Mouse (Mus musculus) Muller cell, postnatal 12 days (primary cell): ENCODE data around the gene Sco1.

ENCODE experiments used
- DNase-seq: peaks from one replicate; pipeline ENCODE4 v3.0.0-alpha.2; 2015; ENCODE audit errors: inconsistent ontology term

Sco1 gene

GRCm38 (mm10) chr11:67043007-67043406 lies 9.5 kb upstream of the Sco1 start:
- DNase-seq = no peak

- DNase-seq = no peak
Observed at GRCm38 (mm10) chr11:67044959-67045358, 7.5 kb upstream of the Sco1 start.

DNA sequence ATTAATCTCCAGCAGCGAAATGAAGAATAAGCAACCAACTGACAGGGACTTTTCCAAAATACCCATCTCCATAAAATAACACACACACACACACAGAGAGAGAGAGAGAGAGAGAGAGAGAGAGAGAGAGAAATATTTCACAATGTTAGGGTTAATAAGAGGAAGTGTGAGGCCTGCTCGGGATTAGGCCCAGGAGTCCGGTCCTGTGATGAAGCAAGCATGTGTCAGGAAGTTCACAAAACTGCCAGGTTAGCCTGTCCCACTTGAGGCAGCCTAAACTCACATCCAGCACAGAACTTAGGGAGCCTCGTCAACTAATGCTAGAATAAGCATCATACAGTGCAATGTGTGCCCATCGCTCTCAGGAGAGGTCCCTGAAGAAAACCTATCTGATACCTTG lies 5.3 kb upstream of the Sco1 start:
- DNase-seq = no peak

- no peak for DNase-seq
Observed at GRCm38 (mm10) chr11:67048496-67048895, 4.0 kb upstream of the Sco1 start.

DNA sequence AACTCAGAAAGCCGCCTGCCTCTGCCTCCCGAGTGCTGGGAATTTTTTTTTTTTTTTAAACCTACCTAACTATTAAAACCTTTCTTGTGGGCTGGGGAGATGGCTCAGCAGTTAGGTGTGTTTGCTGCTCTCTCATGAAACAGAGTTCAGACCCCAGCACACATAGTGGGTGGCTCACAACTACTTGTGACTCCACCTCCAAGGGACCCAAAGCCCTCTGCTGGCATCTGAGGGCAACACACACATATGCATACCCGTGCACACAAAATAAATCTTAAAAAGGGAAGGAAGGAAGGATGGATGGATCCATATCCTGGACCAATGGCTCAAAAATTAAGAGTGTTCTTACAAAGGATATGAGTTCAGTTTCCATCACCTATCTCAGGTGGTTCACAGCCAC lies 3.2 kb upstream of the Sco1 start:
- DNase-seq = no peak

DNA sequence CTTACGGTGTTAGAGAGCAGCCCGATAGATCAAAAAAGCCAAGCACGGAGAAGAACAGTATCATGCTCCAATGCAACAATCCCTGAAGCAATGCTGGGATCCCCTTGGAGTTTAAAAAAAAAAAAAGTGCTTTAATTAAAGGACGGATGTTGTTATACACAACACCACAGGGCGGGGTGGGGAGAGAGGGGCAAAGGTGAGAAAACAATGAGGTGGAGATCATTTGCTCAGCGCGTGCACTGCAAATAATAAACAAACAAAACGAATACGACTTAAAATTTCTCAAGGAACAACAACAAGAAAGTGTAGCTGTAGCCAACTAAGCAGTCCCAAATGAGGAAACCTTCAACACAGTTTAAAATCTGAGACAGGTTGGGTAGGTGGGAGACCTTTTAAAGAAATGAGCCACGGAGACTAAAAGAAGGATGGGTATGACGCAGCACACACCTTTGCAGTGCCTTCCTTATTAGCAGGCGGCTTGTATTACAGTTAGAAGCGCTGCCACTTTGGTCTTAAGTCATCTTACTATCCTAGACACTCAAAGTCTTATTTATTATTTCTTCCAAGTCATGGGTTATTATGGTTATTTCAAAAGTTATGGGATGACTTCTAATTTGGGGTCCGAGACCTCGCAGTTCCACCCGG lies 672 bp upstream of the Sco1 start:
- no peak for DNase-seq

- no peak for DNase-seq
Observed at GRCm38 (mm10) chr11:67054754-67055365, 2.4 kb downstream of the Sco1 start.

DNA sequence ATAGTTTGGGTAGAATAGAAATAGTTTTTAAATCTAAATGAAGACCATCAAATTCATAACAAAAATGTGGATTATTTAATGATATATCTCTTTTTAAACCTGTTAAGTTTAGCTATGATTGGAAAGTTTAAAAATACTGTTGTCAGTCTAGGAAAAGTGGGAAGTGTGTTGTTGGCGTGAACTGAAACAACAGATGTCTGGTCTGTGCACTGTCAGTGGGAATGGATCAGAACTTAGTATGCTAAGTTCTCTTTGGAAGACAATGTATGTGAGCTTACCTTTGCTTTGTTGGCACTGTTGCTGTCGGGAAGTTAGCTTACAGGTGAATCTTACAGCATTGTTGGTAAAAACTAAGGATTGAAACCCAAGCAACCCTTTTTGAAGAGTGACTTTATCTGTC lies 8.8 kb downstream of the Sco1 start:
- DNase-seq = no peak

DNA sequence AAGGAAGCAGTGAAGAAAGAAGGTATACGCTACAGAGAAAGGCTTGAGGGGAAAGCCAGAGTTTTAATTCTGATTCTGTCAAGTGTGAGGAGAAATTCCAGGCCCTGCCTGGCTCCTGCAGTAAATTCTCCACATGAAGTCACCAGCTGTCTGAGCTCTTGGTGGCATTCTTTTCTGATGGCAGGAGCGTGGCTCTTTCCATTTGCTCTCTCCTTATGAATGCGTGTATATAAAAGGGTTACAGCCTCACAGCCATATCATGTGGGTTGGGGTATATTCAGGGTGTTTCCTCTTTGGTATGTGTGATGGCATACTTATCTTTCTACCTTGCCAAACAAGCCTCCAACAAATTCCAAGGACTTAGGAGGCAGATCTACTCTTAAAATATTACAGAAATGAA lies 10.3 kb downstream of the Sco1 start:
- no peak for DNase-seq

- DNase-seq = no peak
Observed at GRCm38 (mm10) chr11:67067741-67068140, 15.3 kb downstream of the Sco1 start.

DNA sequence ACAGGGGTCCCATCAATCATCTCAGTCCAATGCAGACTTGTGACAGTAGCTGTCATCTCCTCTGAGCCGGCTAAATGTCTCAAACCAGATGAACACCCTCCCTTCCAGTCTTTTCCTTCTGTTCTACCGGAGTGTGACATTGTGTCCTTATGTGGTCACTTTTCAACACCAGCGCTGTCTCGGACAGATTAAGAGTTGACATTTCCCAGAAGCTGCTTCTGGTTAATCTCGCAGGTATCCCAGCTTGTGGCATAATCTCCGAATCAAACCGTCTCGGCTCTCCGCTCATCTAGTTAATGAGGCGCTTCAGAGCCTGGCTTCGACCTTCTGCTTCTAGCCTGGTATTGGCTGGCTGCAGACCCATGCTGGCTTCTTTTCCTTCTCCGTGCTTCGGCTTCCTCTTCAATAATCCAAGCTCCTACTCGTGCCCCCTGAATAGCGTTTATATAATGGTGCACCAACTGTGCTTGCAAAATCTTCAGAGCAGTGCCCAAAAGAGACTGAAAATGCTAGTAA lies 20.2 kb downstream of the Sco1 start:
- DNase-seq = no peak

DNA sequence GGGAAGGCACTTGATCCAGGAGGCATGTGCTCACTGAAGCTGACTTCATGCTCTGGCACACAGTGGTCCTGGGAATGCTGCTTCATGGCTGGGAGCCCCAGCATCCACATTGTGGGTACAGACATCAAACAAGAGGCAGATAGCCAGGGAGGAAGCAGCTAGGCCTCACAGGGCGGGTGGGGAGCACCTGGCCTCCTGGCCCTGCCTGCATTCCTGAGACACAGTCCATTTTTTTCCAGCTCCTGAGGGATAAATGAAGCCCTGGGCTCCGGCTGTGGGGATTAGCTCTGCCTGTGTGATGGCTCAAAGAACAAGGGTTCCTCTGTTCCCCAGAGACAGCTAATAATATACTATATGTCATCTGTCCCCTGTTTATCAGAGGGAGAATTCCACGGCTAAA lies 22.6 kb downstream of the Sco1 start:
- DNase-seq = peak; percentile 63

DNA sequence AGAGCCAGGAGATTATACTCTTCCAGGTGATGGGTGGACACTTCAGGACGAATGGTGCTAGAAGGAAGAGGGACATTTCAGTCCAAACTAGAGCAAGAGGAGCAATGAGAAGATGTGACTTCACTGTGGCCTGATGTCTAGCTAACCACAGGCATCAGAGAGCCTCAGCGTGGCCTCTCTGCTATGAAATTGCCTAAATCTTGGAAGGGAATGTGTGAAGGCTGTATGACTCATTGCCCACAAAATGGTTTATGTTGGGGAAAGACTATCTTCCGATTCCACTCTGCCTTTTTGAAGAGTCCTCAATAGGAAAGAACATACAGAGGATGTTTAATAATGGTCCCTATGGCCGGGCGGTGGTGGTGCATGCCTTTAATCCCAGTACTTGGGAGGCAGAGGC lies 24.3 kb downstream of the Sco1 start:
- peak; percentile 36 for DNase-seq

- no peak for DNase-seq
Observed at GRCm38 (mm10) chr11:67077435-67077834, 25.0 kb downstream of the Sco1 start.

DNA sequence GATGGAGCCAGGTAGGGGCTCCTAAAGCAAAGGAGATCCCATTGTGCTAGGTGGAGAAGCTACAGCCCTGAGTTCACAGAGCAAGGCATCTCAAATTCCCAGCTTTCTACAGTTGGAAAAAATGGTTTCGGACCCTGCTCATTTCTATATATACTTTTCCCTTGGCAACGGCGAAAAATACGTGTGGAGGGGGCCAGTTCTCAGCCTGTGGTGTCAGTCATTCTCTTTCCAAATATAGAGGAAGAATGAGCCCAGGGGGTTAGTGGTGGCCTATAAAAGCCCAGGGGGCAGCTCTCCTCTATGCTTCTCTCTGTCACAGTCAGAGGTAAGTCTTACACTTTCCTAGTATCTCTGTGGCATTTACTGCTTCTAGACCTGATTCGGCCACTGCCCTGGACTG lies 25.5 kb downstream of the Sco1 start, which contains the start of gene Myh3:
Myh3 (plus strand) TSS at position 301 of the 400 bp plus-strand sequence.
- DNase-seq = no peak

DNA sequence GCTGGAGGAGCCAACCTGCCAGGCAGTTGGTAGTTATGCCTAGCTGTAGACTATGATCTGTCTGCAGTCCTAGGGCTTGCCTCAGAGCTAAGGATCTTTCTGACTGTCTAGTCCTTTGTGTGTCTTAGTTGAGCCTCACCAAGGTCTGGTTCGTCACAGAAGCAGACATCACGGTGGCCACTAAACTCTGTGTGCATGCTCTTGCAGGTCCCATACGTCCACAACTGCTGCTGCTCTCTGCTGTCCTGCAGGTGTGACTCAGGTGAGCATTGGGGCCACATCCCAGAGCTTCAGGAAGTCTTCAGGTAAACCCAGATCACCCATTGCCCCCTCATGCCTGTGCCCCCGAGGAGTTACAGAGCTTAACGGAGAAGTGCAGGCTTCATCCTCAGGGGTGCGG lies 26.4 kb downstream of the Sco1 start:
- DNase-seq = no peak

- DNase-seq = no peak
Observed at GRCm38 (mm10) chr11:67079740-67080139, 27.3 kb downstream of the Sco1 start.

DNA sequence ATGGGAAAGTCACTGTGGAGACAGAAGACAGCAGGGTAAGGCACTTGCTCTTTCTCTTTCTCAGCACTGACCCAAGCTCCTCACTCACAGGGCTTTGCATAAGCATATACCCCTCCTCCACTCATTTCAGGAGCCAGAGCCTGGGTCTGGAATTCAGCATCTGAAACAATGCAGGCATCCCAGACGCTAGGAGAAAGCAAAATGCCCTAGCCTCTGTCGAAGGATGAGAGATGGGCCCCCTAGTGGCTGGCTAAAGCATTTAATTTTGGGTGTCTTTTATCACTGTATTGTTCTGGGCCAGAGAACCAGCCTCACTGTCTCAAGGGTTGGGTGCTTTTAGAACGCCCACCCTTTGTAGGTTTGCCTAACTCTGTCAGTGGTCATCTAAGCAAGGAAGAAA lies 27.7 kb downstream of the Sco1 start:
- DNase-seq = peak; percentile 72

GRCm38 (mm10) chr11:67081125-67081649 lies 28.7 kb downstream of the Sco1 start:
- DNase-seq = peak; percentile 18

- no peak for DNase-seq
Observed at GRCm38 (mm10) chr11:67082188-67082587, 29.7 kb downstream of the Sco1 start.

- no peak for DNase-seq
Observed at GRCm38 (mm10) chr11:67082793-67083192, 30.3 kb downstream of the Sco1 start.

DNA sequence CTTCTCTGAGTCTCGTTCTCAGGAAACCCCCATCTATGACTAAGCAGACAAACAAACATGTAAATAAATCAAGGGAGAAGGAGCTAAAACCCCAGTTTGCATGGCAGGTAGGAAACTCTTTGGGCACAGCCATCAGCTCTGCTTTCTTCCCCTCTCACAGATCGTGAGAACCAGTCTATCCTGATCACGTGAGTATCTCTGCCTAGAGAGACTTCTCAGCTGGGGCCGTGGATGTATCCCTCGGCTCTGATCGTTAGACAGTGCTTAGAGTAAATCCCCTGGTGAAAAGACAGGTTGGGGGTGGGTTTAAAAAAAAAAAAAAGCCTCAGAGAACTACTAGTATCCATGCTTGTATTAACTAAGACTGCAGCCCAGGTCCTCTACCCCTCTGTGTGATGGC lies 30.8 kb downstream of the Sco1 start:
- no peak for DNase-seq

GRCm38 (mm10) chr11:67083712-67084340 lies 31.4 kb downstream of the Sco1 start:
- no peak for DNase-seq
